Mouse (Mus musculus) thymus, adult 2 months (tissue): ENCODE data around the gene Eps8.

ENCODE experiments used
- CTCF ChIP-seq: fragments of 200-500 bp; IDR thresholded peaks from 2 replicates; pipeline ENCODE4 v1.5.1; 2012; ENCODE audit warnings: mild to moderate bottlenecking, control low read depth, low read length, moderate library complexity, borderline replicate concordance; ENCODE audit not compliant: control insufficient read depth, poor library complexity, insufficient read depth; ENCODE audit errors: extremely low read depth
- POLR2A ChIP-seq: fragments of 200-500 bp; IDR thresholded peaks from 2 replicates; pipeline ENCODE4 v1.6.1; 2012; ENCODE audit warnings: mild to moderate bottlenecking, low read length, control low read depth, moderate library complexity; ENCODE audit not compliant: control insufficient read depth, poor library complexity, insufficient read depth; ENCODE audit errors: extremely low read depth

GRCm38 (mm10) chr6:137539219-137539618 lies 115.5 kb downstream of the Eps8 start:
- TF ChIP-seq CTCF: no peak
- TF ChIP-seq POLR2A: no peak
